Mouse (Mus musculus) 416B (cell line): ENCODE measurements around the gene N4bp1.

Source experiments
- DNase-seq: peaks from one replicate; pipeline ENCODE4 v3.0.0; 2011; ENCODE audit warnings: low read depth

N4bp1 gene

GRCm38 (mm10) chr8:86854686-86855085, 30.4 kb downstream of the N4bp1 start:
- no peak for DNase-seq

- no peak for DNase-seq
Measured at GRCm38 (mm10) chr8:86853989-86854373, 31.1 kb downstream of the N4bp1 start.

GRCm38 (mm10) chr8:86853266-86853988, 31.6 kb downstream of the N4bp1 start:
- no peak for DNase-seq

GRCm38 (mm10) chr8:86852491-86852890, 32.6 kb downstream of the N4bp1 start:
- no peak for DNase-seq

- no peak for DNase-seq
Measured at GRCm38 (mm10) chr8:86848876-86849275, 36.2 kb downstream of the N4bp1 start.

GRCm38 (mm10) chr8:86848401-86848800, 36.7 kb downstream of the N4bp1 start:
- DNase-seq, result no peak

GRCm38 (mm10) chr8:86847091-86847490, 38.0 kb downstream of the N4bp1 start:
- DNase-seq, result no peak

GRCm38 (mm10) chr8:86845875-86846274, 39.2 kb downstream of the N4bp1 start:
- no peak for DNase-seq

- DNase-seq, result no peak
Measured at GRCm38 (mm10) chr8:86844856-86845255, 40.2 kb downstream of the N4bp1 start.

- DNase-seq, result peak; percentile 38
Measured at GRCm38 (mm10) chr8:86843896-86844295, 41.2 kb downstream of the N4bp1 start.

GRCm38 (mm10) chr8:86841556-86842309, 43.3 kb downstream of the N4bp1 start:
- no peak for DNase-seq

GRCm38 (mm10) chr8:86840120-86840693, 44.9 kb downstream of the N4bp1 start:
- DNase-seq, result no peak

- DNase-seq, result no peak
Measured at GRCm38 (mm10) chr8:86838707-86839438, 46.2 kb downstream of the N4bp1 start.

- DNase-seq, result peak; percentile 89
Measured at GRCm38 (mm10) chr8:86837234-86837633, 47.8 kb downstream of the N4bp1 start.

GRCm38 (mm10) chr8:86835881-86836280, 49.2 kb downstream of the N4bp1 start:
- DNase-seq, result no peak

- DNase-seq, result no peak
Measured at GRCm38 (mm10) chr8:86834496-86835260, 50.4 kb downstream of the N4bp1 start.

GRCm38 (mm10) chr8:86833937-86834336, 51.1 kb downstream of the N4bp1 start:
- DNase-seq, result no peak

GRCm38 (mm10) chr8:86828925-86829324, 56.1 kb downstream of the N4bp1 start:
- DNase-seq, result no peak

- DNase-seq, result peak; percentile 24
Measured at GRCm38 (mm10) chr8:86827199-86827598, 57.9 kb downstream of the N4bp1 start.

GRCm38 (mm10) chr8:86826538-86826937, 58.5 kb downstream of the N4bp1 start:
- no peak for DNase-seq

- DNase-seq, result no peak
Measured at GRCm38 (mm10) chr8:86825674-86826448, 59.2 kb downstream of the N4bp1 start.
